In genomic region chr19:41725491-41725890, GRCm38 (mm10) we compare ENCODE assay signal across 25 mouse cellular contexts. TPM values are rescaled to one million over a fixed set of nuclear protein-coding genes. Genes with fewer than 3 reads are reported as not detected.
DNase-seq lines count a peak whose midpoint lies in the region; ATAC-seq and TF ChIP-seq lines count a peak whose summit lies in the region.
"Had no signal": no experiment of that assay in that cellular context is flagged by ENCODE, and none has a peak within 500 bp of the region (broad histone marks: within the 10 kb centered on the region; RNA-seq: fewer than 3 reads in every experiment).

No protein-coding gene starts in this region.

- peaks cover 16% of the 10 kb centered on the region for H3K4me1 ChIP-seq in forebrain, embryonic 16.5 days (replicated peaks; ENCODE audit: control insufficient read depth, insufficient read depth, low read length)
- peaks cover 7% of the 10 kb centered on the region; the same call in 1 of the 2 replicates for H3K4me1 ChIP-seq in forebrain, postnatal 0 days (ENCODE audit: insufficient read depth)
- H3K4me1 ChIP-seq in hindbrain, embryonic 14.5 days (replicated peaks; ENCODE audit: control insufficient read depth, insufficient read depth, low read length): peaks cover 9% of the 10 kb centered on the region
- H3K4me1 ChIP-seq in hindbrain, embryonic 16.5 days (ENCODE audit: control insufficient read depth, insufficient read depth, low read depth, low read length): peaks cover 8% of the 10 kb centered on the region
- H3K4me1 ChIP-seq in midbrain, embryonic 16.5 days (ENCODE audit: control insufficient read depth, insufficient read depth, low read length): peaks cover 9% of the 10 kb centered on the region; the same call in 1 of the 2 replicates

- no peaks in the 10 kb centered on the region for H3K27me3 ChIP-seq in forebrain, embryonic 16.5 days (replicated peaks; ENCODE audit: control insufficient read depth, insufficient read depth, low read length)
- no peaks in the 10 kb centered on the region for H3K27me3 ChIP-seq in forebrain, postnatal 0 days (ENCODE audit: insufficient read depth, low read length)
- no peaks in the 10 kb centered on the region for H3K27me3 ChIP-seq in hindbrain, embryonic 14.5 days (ENCODE audit: control insufficient read depth, insufficient read depth, low read length)
- H3K27me3 ChIP-seq in hindbrain, embryonic 16.5 days (replicated peaks; ENCODE audit: control insufficient read depth, insufficient read depth, low read length): no peaks in the 10 kb centered on the region; the same call in 1 of the 2 replicates
- H3K27me3 ChIP-seq in midbrain, embryonic 16.5 days (ENCODE audit: control insufficient read depth, insufficient read depth, low read depth, low read length): no peaks in the 10 kb centered on the region
- H3K27me3 ChIP-seq: intestine, embryonic 15.5 days had no signal

- no peaks in the 10 kb centered on the region for H3K9me3 ChIP-seq in forebrain, embryonic 16.5 days (ENCODE audit: control insufficient read depth, low read length)
- H3K9me3 ChIP-seq in forebrain, postnatal 0 days (ENCODE audit: low read length): no peaks in the 10 kb centered on the region
- H3K9me3 ChIP-seq in hindbrain, embryonic 14.5 days (ENCODE audit: control insufficient read depth, low read length): no peaks in the 10 kb centered on the region
- 0 out of 2 replicates have a peak, but pooled peaks cover under 1% of the 10 kb centered on the region for H3K9me3 ChIP-seq in hindbrain, embryonic 16.5 days (ENCODE audit: control insufficient read depth, low read length)
- H3K9me3 ChIP-seq in midbrain, embryonic 16.5 days (replicated peaks; ENCODE audit: control insufficient read depth, low read length, poor library complexity, severe bottlenecking): no peaks in the 10 kb centered on the region
- H3K9me3 ChIP-seq: heart, embryonic 13.5 days; intestine, embryonic 15.5 days; liver, embryonic 12.5 days had no signal

- no peak overlapping the region for H3K4me2 ChIP-seq in forebrain, embryonic 16.5 days (ENCODE audit: low read length)
- H3K4me2 ChIP-seq in forebrain, postnatal 0 days (ENCODE audit: low read depth): no peak overlapping the region
- H3K4me2 ChIP-seq in hindbrain, embryonic 14.5 days (replicated peaks): no peak overlapping the region
- no peak overlapping the region for H3K4me2 ChIP-seq in hindbrain, embryonic 16.5 days (ENCODE audit: low read length)
- H3K4me2 ChIP-seq in midbrain, embryonic 16.5 days (ENCODE audit: low read length): no peak overlapping the region
- H3K4me2 ChIP-seq: heart, embryonic 13.5 days; intestine, embryonic 15.5 days; liver, embryonic 12.5 days had no signal

- no peak overlapping the region for H3K4me3 ChIP-seq in forebrain, embryonic 16.5 days (replicated peaks; ENCODE audit: low read length)
- H3K4me3 ChIP-seq in forebrain, postnatal 0 days (ENCODE audit: low read depth, low read length): no peak overlapping the region
- no peak overlapping the region for H3K4me3 ChIP-seq in hindbrain, embryonic 14.5 days (replicated peaks; ENCODE audit: low read length)
- no peak overlapping the region for H3K4me3 ChIP-seq in hindbrain, embryonic 16.5 days (ENCODE audit: low read length)
- no peak overlapping the region for H3K4me3 ChIP-seq in midbrain, embryonic 16.5 days (ENCODE audit: low read depth, low read length)
- H3K4me3 ChIP-seq: erythroblast, embryonic 14.5 days; heart, adult 2 months; heart, embryonic 13.5 days; intestine, embryonic 15.5 days; liver, embryonic 12.5 days had no signal

- H3K27ac ChIP-seq in forebrain, embryonic 16.5 days (ENCODE audit: low read length): no peak overlapping the region; the same call in 1 of the 2 replicates
- no peak overlapping the region for H3K27ac ChIP-seq in forebrain, postnatal 0 days (ENCODE audit: low read depth, low read length)
- peak overlapping the region; percentile 62 for H3K27ac ChIP-seq in hindbrain, embryonic 14.5 days
- 0 out of 2 replicates have a peak overlapping the region, but pooled peaks have one; percentile 5 for H3K27ac ChIP-seq in hindbrain, embryonic 16.5 days (ENCODE audit: low read depth, low read length)
- peak overlapping the region; percentile 43 for H3K27ac ChIP-seq in midbrain, embryonic 16.5 days (ENCODE audit: low read length)
- H3K27ac ChIP-seq: heart, adult 2 months; heart, embryonic 13.5 days; intestine, embryonic 15.5 days; kidney, postnatal 0 days; liver, embryonic 12.5 days; stomach, postnatal 0 days had no signal

- ATAC-seq in forebrain, embryonic 16.5 days: peak; percentile 37; the same call in 1 of the 2 replicates
- no peak for ATAC-seq in forebrain, postnatal 0 days
- no peak for ATAC-seq in hindbrain, embryonic 14.5 days (ENCODE audit: low FRiP score)
- ATAC-seq in hindbrain, embryonic 16.5 days: no peak
- ATAC-seq in midbrain, embryonic 16.5 days: no peak
- ATAC-seq: CD4-positive, CD25-positive, alpha-beta regulatory T cell, adult 4 months; liver, embryonic 12.5 days; liver, postnatal 0 days had no signal

- TF ChIP-seq CTCF in forebrain, postnatal 0 days (IDR thresholded peaks at IDR 0.05; ENCODE audit: low read depth): no peak

- 17% methylated on average over 2 of the region's 2 CpGs for WGBS in forebrain, embryonic 16.5 days
- WGBS in forebrain, postnatal 0 days: 33% methylated on average over 2 of the region's 2 CpGs
- 49% methylated on average over 2 of the region's 2 CpGs for WGBS in hindbrain, embryonic 14.5 days
- WGBS in hindbrain, embryonic 16.5 days: 48% methylated on average over 2 of the region's 2 CpGs
- 49% methylated on average over 2 of the region's 2 CpGs for WGBS in midbrain, embryonic 16.5 days

- H3K36me3 ChIP-seq in forebrain, embryonic 16.5 days (ENCODE audit: control insufficient read depth, insufficient read depth): no peaks in the 10 kb centered on the region
- H3K36me3 ChIP-seq in forebrain, postnatal 0 days (ENCODE audit: insufficient read depth): 0 out of 2 replicates have a peak, but pooled peaks cover 3% of the 10 kb centered on the region
- no peaks in the 10 kb centered on the region; the same call in 1 of the 2 replicates for H3K36me3 ChIP-seq in hindbrain, embryonic 14.5 days (replicated peaks; ENCODE audit: control insufficient read depth, insufficient read depth)
- H3K36me3 ChIP-seq in hindbrain, embryonic 16.5 days (ENCODE audit: control insufficient read depth, insufficient read depth, low read length): no peaks in the 10 kb centered on the region
- H3K36me3 ChIP-seq in midbrain, embryonic 16.5 days (ENCODE audit: control insufficient read depth, insufficient read depth, low read length): no peaks in the 10 kb centered on the region
- H3K36me3 ChIP-seq: heart, embryonic 13.5 days; intestine, embryonic 15.5 days; liver, embryonic 12.5 days had no signal

- H3K9ac ChIP-seq in forebrain, embryonic 16.5 days (replicated peaks; ENCODE audit: low read depth, low read length): no peak overlapping the region
- H3K9ac ChIP-seq in forebrain, postnatal 0 days: no peak overlapping the region
- no peak overlapping the region for H3K9ac ChIP-seq in hindbrain, embryonic 14.5 days
- H3K9ac ChIP-seq in hindbrain, embryonic 16.5 days (ENCODE audit: low read depth, low read length): no peak overlapping the region
- H3K9ac ChIP-seq in midbrain, embryonic 16.5 days (ENCODE audit: low read depth, low read length): no peak overlapping the region
- H3K9ac ChIP-seq: heart, embryonic 13.5 days; intestine, embryonic 15.5 days; liver, embryonic 12.5 days; liver, postnatal 0 days had no signal

- DNase-seq in forebrain, postnatal 0 days: no peak
- no peak for DNase-seq in hindbrain, embryonic 14.5 days (ENCODE audit: low spot score)
- no peak for DNase-seq in kidney, adult 8-10 months
- no peak for DNase-seq in adrenal gland, postnatal 25 days
- DNase-seq: adrenal gland, postnatal 36 days; cerebellum, adult 18-20 months; cerebellum, postnatal 10 days; gastrocnemius, postnatal 36 days; heart, adult 2 months; heart, postnatal 10 days; kidney, adult 2 months; lung, postnatal 36 days; right cerebral cortex, postnatal 4 days had no signal

RNA-seq across cellular contexts. Expression of gene Slit1, which starts 18.0 kb away (rescaled TPM):
- polyA plus RNA-seq in forebrain, embryonic 16.5 days (2015; fragmentation: Nextera tagmentation; extraction: Ambion mirVana): 18.2 and 21.3 TPM in 2 replicates
- total RNA-seq in forebrain, postnatal 0 days (2014; rRNA removed): 37.2 and 61.8 TPM in 2 replicates
- 8.7 and 13.4 TPM in 2 replicates for polyA plus RNA-seq in forebrain, postnatal 0 days (2015; fragmentation: Nextera tagmentation; extraction: Ambion mirVana)
- polyA plus RNA-seq in hindbrain, embryonic 14.5 days (2014; fragmentation: Nextera tagmentation; extraction: Ambion mirVana): 31.7 and 36.4 TPM in 2 replicates
- polyA plus RNA-seq in hindbrain, embryonic 16.5 days (2015; fragmentation: Nextera tagmentation; extraction: Ambion mirVana): 17.4 and 23.1 TPM in 2 replicates
- 18.2 and 21.4 TPM in 2 replicates for polyA plus RNA-seq in midbrain, embryonic 16.5 days (2015; fragmentation: Nextera tagmentation; extraction: Ambion mirVana)
- 8.5 and 11.1 TPM in 2 replicates for total RNA-seq in adrenal gland, postnatal 25 days (2021)
- total RNA-seq: hematopoietic stem cell, adult 5-6 weeks had no signal
- polyA plus RNA-seq: CD4-positive, CD25-positive, alpha-beta regulatory T cell, adult 4 months had no signal

Comparison
In these comparisons a context has a peak if more than half of its experiments do, and no peak if none do; other contexts are left out.
1. H3K27ac ChIP-seq: peak in hindbrain, embryonic 14.5 days (single experiment), hindbrain, embryonic 16.5 days (single experiment) and midbrain, embryonic 16.5 days (single experiment); none in forebrain, embryonic 16.5 days (single experiment) and forebrain, postnatal 0 days (single experiment).